Mouse (Mus musculus): Measurements from ENCODE around the gene Slit3.

Gene Slit3

DNA sequence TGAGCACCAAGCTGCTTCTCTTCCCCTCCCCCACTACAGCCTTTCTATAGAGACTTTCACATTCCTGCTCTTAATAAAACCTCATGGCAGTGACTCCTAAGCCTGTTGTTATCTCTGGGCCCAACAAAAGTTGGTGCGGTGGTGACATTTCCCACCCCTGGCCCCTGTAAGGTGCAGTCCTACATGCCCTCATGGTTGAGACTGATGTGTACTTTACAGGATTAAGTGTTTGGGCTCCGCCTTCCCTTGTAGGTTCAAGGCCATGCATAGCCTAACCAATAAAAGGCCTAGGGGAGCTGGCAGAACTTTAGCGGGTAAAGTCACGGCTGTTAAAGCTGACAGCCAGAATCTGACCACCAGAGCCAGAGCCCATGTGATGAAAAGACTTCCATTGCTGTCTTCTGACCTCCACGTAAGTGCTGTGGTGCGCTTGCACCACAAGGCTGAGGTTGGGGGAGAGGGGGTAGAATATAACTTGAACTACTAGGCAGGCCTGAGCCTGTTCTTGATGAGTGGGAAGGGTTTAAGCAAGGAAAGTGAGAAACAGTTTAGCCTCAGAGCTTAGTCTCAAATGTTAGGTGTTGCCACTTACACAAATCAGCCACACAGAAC is 323.6 kb downstream of the Slit3 start:
- Histone ChIP-seq H3K9me3 (ENCODE audit: low read length) (no peaks in the 10 kb centered on the region), H3K4me3 (replicated peaks; ENCODE audit: low read length) (0 out of 2 replicates have a peak overlapping the region, but pooled peaks have one; percentile 21)
- TF ChIP-seq NANOG (IDR thresholded peaks at IDR 0.05; ENCODE audit: borderline replicate concordance, low read length) (no peak), CTCF (conservative IDR thresholded peaks at IDR 0.05; ENCODE audit: low read length) (no peak), POU5F1 (IDR thresholded peaks at IDR 0.05; ENCODE audit: borderline replicate concordance, low read length) (no peak)

DNA sequence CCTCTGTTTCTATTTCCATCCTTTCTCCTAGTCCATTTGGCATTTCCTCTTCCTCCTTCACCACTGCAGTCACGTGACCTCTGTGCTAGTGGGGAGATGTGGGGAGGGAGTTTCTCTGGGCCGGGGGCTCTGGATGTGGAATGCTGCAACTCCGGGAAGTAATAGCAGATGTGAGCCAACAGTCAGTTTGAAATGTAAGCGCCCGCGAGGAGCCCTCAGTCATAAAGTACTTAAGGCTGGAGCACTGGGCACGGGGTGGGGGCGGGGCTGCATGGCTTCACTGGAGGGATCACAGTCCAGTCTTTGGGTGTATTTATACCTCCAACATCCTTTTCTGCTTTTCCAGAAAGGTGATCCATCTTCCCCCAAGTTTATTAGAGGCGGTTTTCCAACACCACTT is 326.9 kb downstream of the Slit3 start:
- no peaks in the 10 kb centered on the region for H3K9me3 ChIP-seq (ENCODE audit: low read length)
- peaks cover 2% of the 10 kb centered on the region; the same call in 1 of the 2 replicates for H3K27me3 ChIP-seq (ENCODE audit: insufficient read depth, low read length)
- H3K36me3 ChIP-seq (ENCODE audit: insufficient read depth, low read length) = no peaks in the 10 kb centered on the region
- no peak overlapping the region; the same call in 1 of the 2 replicates for H3K4me3 ChIP-seq (replicated peaks; ENCODE audit: low read length)
- peaks cover 64% of the 10 kb centered on the region for H3K4me1 ChIP-seq (replicated peaks; ENCODE audit: low read depth, low read length)
- TF ChIP-seq NANOG (IDR thresholded peaks at IDR 0.05; ENCODE audit: borderline replicate concordance, low read length) (no peak), POU5F1 (IDR thresholded peaks at IDR 0.05; ENCODE audit: borderline replicate concordance, low read length) (no peak), CTCF (conservative IDR thresholded peaks at IDR 0.05; ENCODE audit: low read length) (no peak)

More for the DNA sequence above, 323.6 kb downstream of the Slit3 start:
- peaks cover 64% of the 10 kb centered on the region for H3K4me1 ChIP-seq (replicated peaks; ENCODE audit: low read depth, low read length)
- H3K27me3 ChIP-seq (ENCODE audit: insufficient read depth, low read length) = no peaks in the 10 kb centered on the region
- no peaks in the 10 kb centered on the region for H3K36me3 ChIP-seq (ENCODE audit: insufficient read depth, low read length)

DNA sequence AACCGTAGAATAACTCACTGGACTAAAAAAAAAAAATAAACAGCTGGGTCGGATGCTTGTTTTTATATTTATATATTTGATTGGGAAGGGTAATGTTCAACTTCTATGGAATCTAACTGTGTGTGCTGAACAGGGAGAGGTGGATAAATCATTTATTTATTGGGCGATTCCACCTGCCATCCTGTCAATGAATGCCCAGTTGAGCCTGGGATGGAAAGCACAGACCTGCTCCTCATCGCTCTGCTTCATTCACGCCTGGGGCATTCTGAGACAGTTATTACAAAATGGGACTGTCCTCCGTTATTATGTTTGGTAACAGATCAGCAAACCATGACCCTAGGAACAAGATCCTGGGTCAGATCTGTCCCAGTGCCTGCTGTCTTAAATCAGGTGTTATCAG is 328.2 kb downstream of the Slit3 start:
- TF ChIP-seq POU5F1 (IDR thresholded peaks at IDR 0.05; ENCODE audit: borderline replicate concordance, low read length) = no peak
- TF ChIP-seq NANOG (IDR thresholded peaks at IDR 0.05; ENCODE audit: borderline replicate concordance, low read length) = no peak
- TF ChIP-seq CTCF (conservative IDR thresholded peaks at IDR 0.05; ENCODE audit: low read length) = no peak

DNA sequence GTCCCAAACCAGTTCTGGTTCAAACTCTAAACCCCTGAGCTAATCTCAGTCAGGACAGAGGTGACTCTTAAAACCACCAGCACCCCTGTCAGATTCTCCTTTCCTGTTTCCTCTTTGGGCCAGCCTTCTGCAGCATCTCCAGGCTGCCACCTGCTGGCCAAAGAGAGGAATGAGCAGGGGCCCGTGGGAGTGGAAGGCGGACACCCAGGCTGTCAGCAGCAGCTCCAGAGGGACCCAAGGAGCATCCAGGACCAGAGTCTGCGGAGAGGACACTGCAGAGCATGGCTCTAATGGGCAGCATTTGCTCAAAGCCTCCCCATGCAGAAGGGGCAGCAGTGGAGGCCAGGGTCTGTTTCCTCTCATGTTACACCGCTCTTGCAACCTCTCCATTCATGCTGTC is 330.6 kb downstream of the Slit3 start:
- no peak overlapping the region for H3K4me3 ChIP-seq (replicated peaks; ENCODE audit: low read length)
- peaks cover 55% of the 10 kb centered on the region for H3K4me1 ChIP-seq (replicated peaks; ENCODE audit: low read depth, low read length)
- H3K27me3 ChIP-seq (ENCODE audit: insufficient read depth, low read length) = peaks cover 12% of the 10 kb centered on the region
- H3K36me3 ChIP-seq (ENCODE audit: insufficient read depth, low read length) = no peaks in the 10 kb centered on the region
- H3K9me3 ChIP-seq (ENCODE audit: low read length) = no peaks in the 10 kb centered on the region
- TF ChIP-seq POU5F1 (IDR thresholded peaks at IDR 0.05; ENCODE audit: borderline replicate concordance, low read length) = no peak
- TF ChIP-seq NANOG (IDR thresholded peaks at IDR 0.05; ENCODE audit: borderline replicate concordance, low read length) = no peak
- peak; percentile 98 for TF ChIP-seq CTCF (conservative IDR thresholded peaks at IDR 0.05; ENCODE audit: low read length)

More for the DNA sequence above, 328.2 kb downstream of the Slit3 start:
- H3K9me3 ChIP-seq (ENCODE audit: low read length) = no peaks in the 10 kb centered on the region
- H3K4me3 ChIP-seq (replicated peaks; ENCODE audit: low read length) = no peak overlapping the region
- H3K27me3 ChIP-seq (ENCODE audit: insufficient read depth, low read length) = peaks cover 12% of the 10 kb centered on the region
- no peaks in the 10 kb centered on the region for H3K36me3 ChIP-seq (ENCODE audit: insufficient read depth, low read length)
- peaks cover 69% of the 10 kb centered on the region for H3K4me1 ChIP-seq (replicated peaks; ENCODE audit: low read depth, low read length)

DNA sequence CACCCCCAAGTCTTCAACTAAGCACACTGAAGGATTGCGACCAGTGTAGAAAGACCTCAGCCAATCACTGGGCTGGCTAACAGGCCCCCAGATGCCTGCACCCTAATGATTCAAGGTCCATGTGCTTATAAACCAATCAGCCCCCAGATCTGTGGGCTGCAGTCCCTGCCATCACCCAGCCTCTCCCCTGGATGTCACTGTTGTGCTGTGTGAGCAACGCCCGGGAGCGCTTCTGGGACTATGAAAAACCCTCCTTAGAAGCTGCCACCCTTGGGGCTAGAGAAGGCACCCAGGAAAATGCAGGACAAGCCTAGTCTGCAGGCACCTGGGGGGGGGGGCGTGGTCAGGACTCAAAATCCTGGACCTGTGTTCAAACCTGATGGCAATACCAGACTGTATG is 331.4 kb downstream of the Slit3 start:
- Histone ChIP-seq H3K9me3 (ENCODE audit: low read length) (no peaks in the 10 kb centered on the region), H3K4me1 (replicated peaks; ENCODE audit: low read depth, low read length) (peaks cover 48% of the 10 kb centered on the region), H3K27me3 (ENCODE audit: insufficient read depth, low read length) (peaks cover 12% of the 10 kb centered on the region), H3K4me3 (replicated peaks; ENCODE audit: low read length) (no peak overlapping the region), H3K36me3 (ENCODE audit: insufficient read depth, low read length) (no peaks in the 10 kb centered on the region)
- TF ChIP-seq POU5F1 (IDR thresholded peaks at IDR 0.05; ENCODE audit: borderline replicate concordance, low read length) = no peak

DNA sequence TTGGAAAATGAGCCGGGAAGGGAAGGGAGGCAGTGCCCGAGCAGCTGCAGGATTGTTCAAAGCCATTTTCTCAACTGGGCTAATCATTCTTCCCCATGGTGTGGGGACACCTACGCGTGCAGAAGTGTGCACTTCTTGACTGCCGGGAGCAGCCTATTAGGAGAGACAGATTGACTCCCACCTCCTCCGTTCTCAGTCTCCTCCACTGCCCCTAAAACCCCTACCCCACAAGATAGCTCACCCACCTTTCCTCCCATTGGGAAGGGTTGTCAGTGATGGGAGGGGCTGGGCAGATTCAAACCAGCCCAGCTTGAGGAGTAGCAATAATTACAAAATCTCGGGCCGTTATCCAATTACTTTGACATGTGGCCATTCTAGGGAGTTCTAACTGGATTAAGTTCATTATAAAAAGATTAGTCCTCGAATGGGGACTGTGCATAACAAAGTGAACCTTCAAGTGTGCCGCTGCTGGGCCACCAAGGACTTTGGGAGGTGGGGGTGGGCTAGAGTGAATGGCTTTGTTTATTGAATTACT is 333.2 kb downstream of the Slit3 start:
- Histone ChIP-seq H3K9me3 (ENCODE audit: low read length) (no peaks in the 10 kb centered on the region), H3K27me3 (ENCODE audit: insufficient read depth, low read length) (peaks cover 12% of the 10 kb centered on the region), H3K36me3 (ENCODE audit: insufficient read depth, low read length) (no peaks in the 10 kb centered on the region), H3K4me3 (replicated peaks; ENCODE audit: low read length) (no peak overlapping the region), H3K4me1 (replicated peaks; ENCODE audit: low read depth, low read length) (peaks cover 54% of the 10 kb centered on the region)
- TF ChIP-seq NANOG (IDR thresholded peaks at IDR 0.05; ENCODE audit: borderline replicate concordance, low read length) = no peak
- no peak for TF ChIP-seq POU5F1 (IDR thresholded peaks at IDR 0.05; ENCODE audit: borderline replicate concordance, low read length)
- no peak for TF ChIP-seq CTCF (conservative IDR thresholded peaks at IDR 0.05; ENCODE audit: low read length)

DNA sequence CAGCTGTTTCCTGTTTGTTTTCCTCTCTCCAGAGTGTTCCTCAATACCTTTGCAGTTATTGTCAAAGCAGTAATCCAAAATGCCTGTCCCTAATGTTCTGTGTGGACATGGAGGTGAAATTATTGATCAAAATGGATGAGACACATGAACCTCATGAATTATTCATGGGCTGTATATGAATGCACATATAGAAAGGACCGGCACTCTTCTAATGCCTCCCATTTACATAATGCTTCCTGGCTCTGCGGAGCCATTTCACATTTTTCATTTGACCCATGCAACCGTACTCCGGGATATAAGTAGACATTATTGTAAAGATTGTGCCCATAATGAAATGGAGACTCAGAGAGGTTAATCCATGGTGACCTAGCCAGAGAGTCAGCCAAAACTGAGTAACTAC is 333.8 kb downstream of the Slit3 start:
- Histone ChIP-seq H3K9me3 (ENCODE audit: low read length) (no peaks in the 10 kb centered on the region), H3K4me3 (replicated peaks; ENCODE audit: low read length) (no peak overlapping the region), H3K27me3 (ENCODE audit: insufficient read depth, low read length) (peaks cover 12% of the 10 kb centered on the region), H3K4me1 (replicated peaks; ENCODE audit: low read depth, low read length) (peaks cover 58% of the 10 kb centered on the region), H3K36me3 (ENCODE audit: insufficient read depth, low read length) (no peaks in the 10 kb centered on the region)
- TF ChIP-seq CTCF (conservative IDR thresholded peaks at IDR 0.05; ENCODE audit: low read length) (no peak), POU5F1 (IDR thresholded peaks at IDR 0.05; ENCODE audit: borderline replicate concordance, low read length) (no peak), NANOG (IDR thresholded peaks at IDR 0.05; ENCODE audit: borderline replicate concordance, low read length) (no peak)

DNA sequence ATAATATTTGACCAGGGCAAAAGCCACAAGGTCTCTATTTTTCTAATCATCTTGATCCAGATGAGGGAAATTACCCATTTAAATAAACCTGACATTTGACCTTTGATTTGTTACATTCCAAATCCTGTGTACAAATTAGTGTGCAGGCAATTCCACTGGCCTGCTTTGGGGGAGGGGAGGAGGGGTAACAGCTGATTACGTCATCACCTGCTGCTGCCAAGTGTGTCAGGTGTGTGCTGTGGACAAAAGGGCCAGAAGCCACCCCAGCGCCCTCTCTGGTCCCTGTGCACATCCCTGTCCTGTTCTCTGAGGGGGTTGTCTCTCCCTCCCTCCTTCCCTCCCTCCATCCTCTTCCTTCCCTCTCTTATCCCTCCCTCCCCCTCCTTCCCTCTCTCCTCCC is 337.0 kb downstream of the Slit3 start:
- TF ChIP-seq POU5F1 (IDR thresholded peaks at IDR 0.05; ENCODE audit: borderline replicate concordance, low read length) (no peak), NANOG (IDR thresholded peaks at IDR 0.05; ENCODE audit: borderline replicate concordance, low read length) (no peak), CTCF (conservative IDR thresholded peaks at IDR 0.05; ENCODE audit: low read length) (no peak)
- Histone ChIP-seq H3K4me3 (replicated peaks; ENCODE audit: low read length) (no peak overlapping the region), H3K9me3 (ENCODE audit: low read length) (no peaks in the 10 kb centered on the region), H3K27me3 (ENCODE audit: insufficient read depth, low read length) (peaks cover 9% of the 10 kb centered on the region), H3K4me1 (replicated peaks; ENCODE audit: low read depth, low read length) (peaks cover 39% of the 10 kb centered on the region), H3K36me3 (ENCODE audit: insufficient read depth, low read length) (no peaks in the 10 kb centered on the region)

DNA sequence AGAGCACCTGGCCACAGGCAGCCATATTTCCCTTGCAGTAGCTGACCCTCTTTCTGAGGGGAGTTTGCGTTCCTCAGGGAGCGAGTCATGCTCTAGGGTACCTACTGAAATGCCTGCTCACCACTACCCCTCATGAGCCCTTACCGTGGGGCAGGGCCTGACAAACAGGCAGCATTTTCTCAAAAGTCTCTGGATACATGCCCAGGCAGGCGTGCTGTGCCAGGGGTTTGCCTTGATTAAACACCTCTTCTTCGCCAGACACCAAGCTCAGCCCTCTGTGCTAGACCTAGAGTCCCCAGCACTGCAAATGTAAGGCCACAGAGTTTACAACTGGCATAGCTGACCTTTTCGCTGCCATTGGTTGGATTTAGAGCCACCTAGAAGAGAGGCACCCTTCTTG is 345.7 kb downstream of the Slit3 start:
- Histone ChIP-seq H3K4me1 (replicated peaks; ENCODE audit: low read depth, low read length) (no peaks in the 10 kb centered on the region), H3K27me3 (ENCODE audit: insufficient read depth, low read length) (peaks cover 13% of the 10 kb centered on the region), H3K36me3 (ENCODE audit: insufficient read depth, low read length) (no peaks in the 10 kb centered on the region), H3K4me3 (replicated peaks; ENCODE audit: low read length) (no peak overlapping the region), H3K9me3 (ENCODE audit: low read length) (no peaks in the 10 kb centered on the region)
- TF ChIP-seq POU5F1 (IDR thresholded peaks at IDR 0.05; ENCODE audit: borderline replicate concordance, low read length) (no peak), CTCF (conservative IDR thresholded peaks at IDR 0.05; ENCODE audit: low read length) (no peak), NANOG (IDR thresholded peaks at IDR 0.05; ENCODE audit: borderline replicate concordance, low read length) (no peak)

Measured in E14TG2a.4 (cell line).